Mouse (Mus musculus) Muller cell, postnatal 12 days (primary cell): ENCODE data around the gene Exosc2.
"Not testable (repeated sequence)": the region's sequence is repeated elsewhere in the genome, so short reads cannot be mapped to it uniquely, and the experiment has no call there.

ENCODE experiments used
- DNase-seq: peaks from one replicate; pipeline ENCODE4 v3.0.0-alpha.2; 2015; ENCODE audit errors: inconsistent ontology term

Exosc2 gene

GRCm38 (mm10) chr2:31667332-31667731 lies 3.2 kb upstream of the Exosc2 start:
- DNase-seq: no peak

GRCm38 (mm10) chr2:31678641-31679040 lies 8.1 kb downstream of the Exosc2 start:
- DNase-seq: no peak

GRCm38 (mm10) chr2:31681051-31681707 lies 10.7 kb downstream of the Exosc2 start:
- not testable (repeated sequence) for DNase-seq

- no peak for DNase-seq
Observed at GRCm38 (mm10) chr2:31681731-31682235, 11.3 kb downstream of the Exosc2 start.

- peak; percentile 32 for DNase-seq
Observed at GRCm38 (mm10) chr2:31683666-31684065, 13.2 kb downstream of the Exosc2 start.

- DNase-seq: peak; percentile 97
Observed at GRCm38 (mm10) chr2:31688074-31688925, 17.8 kb downstream of the Exosc2 start, which contains the start of gene Abl1. Abl1 (plus strand) TSS chr2:31688376.

- peak; percentile 56 for DNase-seq
Observed at GRCm38 (mm10) chr2:31689045-31689444, 18.5 kb downstream of the Exosc2 start.

- DNase-seq: no peak
Observed at GRCm38 (mm10) chr2:31690063-31690462, 19.5 kb downstream of the Exosc2 start.

- no peak for DNase-seq
Observed at GRCm38 (mm10) chr2:31698209-31698608, 27.7 kb downstream of the Exosc2 start.

- no peak for DNase-seq
Observed at GRCm38 (mm10) chr2:31700545-31701446, 30.3 kb downstream of the Exosc2 start.

- DNase-seq: no peak
Observed at GRCm38 (mm10) chr2:31703226-31703625, 32.7 kb downstream of the Exosc2 start.

- DNase-seq: no peak
Observed at GRCm38 (mm10) chr2:31705914-31706313, 35.4 kb downstream of the Exosc2 start.

GRCm38 (mm10) chr2:31706531-31706930 lies 36.0 kb downstream of the Exosc2 start:
- DNase-seq: no peak

GRCm38 (mm10) chr2:31712716-31713115 lies 42.2 kb downstream of the Exosc2 start:
- no peak for DNase-seq

GRCm38 (mm10) chr2:31713813-31714212 lies 43.3 kb downstream of the Exosc2 start:
- no peak for DNase-seq

- no peak for DNase-seq
Observed at GRCm38 (mm10) chr2:31714780-31715179, 44.3 kb downstream of the Exosc2 start.

GRCm38 (mm10) chr2:31715985-31716384 lies 45.5 kb downstream of the Exosc2 start:
- DNase-seq: peak; percentile 83

- no peak for DNase-seq
Observed at GRCm38 (mm10) chr2:31719202-31719880, 48.8 kb downstream of the Exosc2 start.

- DNase-seq: no peak
Observed at GRCm38 (mm10) chr2:31719944-31720343, 49.4 kb downstream of the Exosc2 start.

GRCm38 (mm10) chr2:31720783-31721182 lies 50.3 kb downstream of the Exosc2 start:
- DNase-seq: no peak
